Mouse (Mus musculus) cortical plate, adult 2 months (tissue): ENCODE measurements around the gene Zfp446. TPM values are rescaled to one million over a fixed set of nuclear protein-coding genes. Genes with fewer than 3 reads are reported as not detected.
"Not testable (repeated sequence)": the region's sequence is repeated elsewhere in the genome, so short reads cannot be mapped to it uniquely, and the experiment has no call there.

Experiments
- H3K27ac ChIP-seq: fragments of 200-500 bp; 2 replicates; pipeline ENCODE4 v1.5.1; 2012; ENCODE audit warnings: low read length, control low read depth, inconsistent platforms; ENCODE audit not compliant: insufficient read depth
- H3K4me1 ChIP-seq: fragments of 200-500 bp; 2 replicates; pipeline ENCODE4 v1.6.1; 2011; ENCODE audit warnings: low read length; ENCODE audit not compliant: control insufficient read depth, insufficient read depth
- H3K4me3 ChIP-seq: fragments of 200-500 bp; 2 replicates; pipeline ENCODE4 v1.5.1; 2011; ENCODE audit warnings: mild to moderate bottlenecking, low read length, control low read depth; ENCODE audit not compliant: insufficient read depth
- CTCF ChIP-seq: fragments of 200-500 bp; IDR thresholded peaks from 2 replicates; pipeline ENCODE4 v1.5.1; 2011; ENCODE audit warnings: mild to moderate bottlenecking, control low read depth, low read length; ENCODE audit not compliant: insufficient read depth; ENCODE audit errors: extremely low read depth
- POLR2A ChIP-seq: fragments of 200-500 bp; IDR thresholded peaks from 2 replicates; pipeline ENCODE4 v1.6.1; 2011; ENCODE audit warnings: mild to moderate bottlenecking, low read length, control low read depth; ENCODE audit not compliant: insufficient read depth; ENCODE audit errors: extremely low read depth
- polyA plus RNA-seq: library from polyadenylated mRNA; depleted of rRNA; stranded (reverse); fragments of >200 nt; gene quantifications from 2 replicates; pipeline ENCODE4 v1.2.3, GENCODE M21; 2012; rRNA removed

Zfp446 gene
- polyA plus RNA-seq = 9.7 and 10.1 TPM in 2 replicates

DNA sequence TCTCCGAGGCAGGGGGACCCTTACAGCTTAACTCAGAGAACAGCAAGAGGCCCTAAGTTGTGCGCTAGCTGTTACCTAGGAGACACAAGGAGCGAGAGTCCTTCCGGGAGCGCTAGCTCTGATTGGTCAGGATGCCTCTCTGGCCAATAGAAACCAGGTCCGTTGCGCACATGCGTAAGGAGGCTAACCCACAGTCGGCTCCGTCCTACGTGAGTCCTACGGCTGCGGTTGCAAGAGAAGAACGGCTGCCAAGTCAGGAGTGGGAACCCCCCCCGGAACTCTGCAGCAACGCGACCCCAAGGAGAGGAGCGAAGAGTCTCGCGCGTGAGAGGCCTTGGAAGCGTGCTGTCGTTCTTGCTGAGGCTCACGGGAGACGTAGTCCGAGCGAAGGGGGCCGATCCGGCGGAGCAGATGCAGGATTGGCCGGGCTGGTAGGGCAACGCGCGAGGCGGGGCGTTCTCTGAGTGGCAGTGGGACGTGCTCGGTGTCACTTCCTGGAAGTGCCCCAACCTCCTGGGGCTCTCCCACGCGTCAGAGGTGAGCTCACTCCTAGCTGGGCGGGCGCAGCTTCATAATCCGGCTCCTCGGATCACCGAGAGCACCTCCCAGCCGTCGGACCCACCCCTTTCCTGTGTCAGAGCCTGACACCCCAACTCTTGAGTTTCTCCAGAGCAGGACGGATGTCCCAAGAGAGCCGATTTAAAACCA is at the start of gene Zfp446:
TSS of gene Zfp446 (plus strand) at position 167 of the 708 bp plus-strand sequence.
- no peaks in the 10 kb centered on the region for H3K4me1 ChIP-seq
- H3K27ac ChIP-seq = peak within 1 kb of the TSS; percentile 85
- no peak for TF ChIP-seq CTCF
- TF ChIP-seq POLR2A = peak; percentile 80
- H3K4me3 ChIP-seq = peak within 1 kb of the TSS; percentile 48

DNA sequence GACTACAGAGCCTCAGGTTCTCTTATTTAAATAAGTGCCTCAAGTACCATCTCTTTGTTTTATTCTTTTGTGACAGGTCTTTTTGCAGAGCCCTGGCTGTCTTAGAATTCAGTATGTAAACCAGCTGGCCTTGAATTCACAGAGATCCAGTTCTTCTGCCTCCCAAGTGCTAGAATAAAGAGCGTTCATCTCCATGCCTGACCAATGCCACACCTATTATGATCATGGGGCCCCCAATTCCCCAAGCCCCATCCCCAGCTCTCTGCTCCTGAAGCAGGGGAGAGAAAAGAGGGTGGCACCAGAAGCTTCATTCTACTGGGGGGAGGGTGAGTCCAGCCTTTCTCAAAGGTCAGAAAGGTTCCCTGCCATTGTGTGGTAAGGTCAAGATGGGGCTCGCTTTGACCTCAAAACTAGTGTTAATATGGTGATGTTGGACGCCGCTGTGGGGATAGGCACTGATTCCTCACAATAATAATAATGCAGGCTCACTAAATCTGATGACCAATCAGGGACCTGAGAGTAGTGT is 44.0 kb upstream of the Zfp446 start:
- TF ChIP-seq POLR2A (no peak), CTCF (no peak)
- H3K4me3 ChIP-seq = no peak overlapping the region
- no peaks in the 10 kb centered on the region for H3K4me1 ChIP-seq
- no peak overlapping the region for H3K27ac ChIP-seq

DNA sequence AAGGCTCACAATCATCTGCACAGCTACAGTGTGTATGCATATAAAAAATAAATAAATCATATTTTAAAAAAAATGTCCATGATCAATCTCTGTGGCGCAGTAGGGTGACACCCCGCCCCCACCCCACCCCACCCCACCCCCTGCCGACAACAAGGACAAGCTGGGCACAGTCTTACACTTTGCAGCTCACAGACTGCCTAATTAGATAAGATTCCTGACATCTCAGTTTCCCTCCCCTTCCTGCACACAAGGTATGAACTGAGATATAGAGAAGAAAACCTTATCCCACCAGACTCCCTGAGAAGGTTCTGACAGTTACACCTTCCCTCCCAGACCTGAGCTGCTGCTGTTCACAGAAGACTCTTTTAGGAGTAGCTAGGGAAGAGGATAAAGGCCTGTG is 42.8 kb upstream of the Zfp446 start:
- no peak overlapping the region for H3K4me3 ChIP-seq
- TF ChIP-seq POLR2A (no peak), CTCF (no peak)
- no peak overlapping the region for H3K27ac ChIP-seq
- no peaks in the 10 kb centered on the region for H3K4me1 ChIP-seq

DNA sequence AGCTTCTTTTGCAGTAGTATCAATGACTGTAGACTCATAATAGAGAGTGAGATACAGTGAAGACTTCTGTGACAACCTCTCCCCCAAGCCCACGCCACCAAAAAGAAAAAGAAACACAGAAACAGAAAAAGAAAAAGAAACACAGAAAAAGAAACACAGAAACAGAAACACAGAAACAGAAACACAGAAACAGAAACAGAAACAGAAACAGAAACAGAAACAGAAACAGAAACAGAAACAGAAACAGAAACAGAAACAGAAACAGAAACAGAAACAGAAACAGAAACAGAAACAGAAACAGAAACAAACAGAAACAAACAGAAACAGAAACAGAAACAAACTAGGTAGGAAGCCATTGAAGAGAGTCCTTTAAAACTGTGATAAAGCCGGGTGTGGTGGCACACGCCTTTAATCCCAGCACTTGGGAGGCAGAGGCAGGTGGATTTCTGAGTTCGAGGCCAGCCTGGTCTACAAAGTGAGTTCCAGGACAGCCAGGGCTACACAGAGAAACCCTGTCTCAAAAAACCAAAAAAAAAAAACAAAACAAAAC is 40.3 kb upstream of the Zfp446 start:
- H3K4me1 ChIP-seq, H3K4me3 ChIP-seq, H3K27ac ChIP-seq: not testable (repeated sequence)

DNA sequence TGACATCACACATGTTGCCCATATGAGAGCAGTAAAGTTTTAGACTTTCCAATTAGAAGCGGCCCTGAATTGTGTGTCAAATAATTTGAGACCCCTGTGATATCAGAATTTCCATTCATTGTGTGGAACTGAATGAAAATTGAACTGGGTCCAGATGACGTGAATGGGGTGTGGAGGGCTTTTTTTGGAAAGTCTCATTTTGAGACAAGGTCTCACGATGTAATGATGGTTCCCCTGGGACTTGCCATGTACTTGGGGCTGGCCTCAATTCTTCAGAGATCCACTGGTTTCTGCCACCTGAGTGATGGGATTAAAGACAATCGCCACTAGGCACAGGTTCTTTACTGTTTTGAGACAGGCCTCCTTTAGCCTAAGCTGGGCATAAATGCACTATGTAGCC is 37.0 kb upstream of the Zfp446 start:
- no peak overlapping the region for H3K4me3 ChIP-seq
- TF ChIP-seq POLR2A (no peak), CTCF (no peak)
- H3K4me1 ChIP-seq = no peaks in the 10 kb centered on the region
- no peak overlapping the region for H3K27ac ChIP-seq

DNA sequence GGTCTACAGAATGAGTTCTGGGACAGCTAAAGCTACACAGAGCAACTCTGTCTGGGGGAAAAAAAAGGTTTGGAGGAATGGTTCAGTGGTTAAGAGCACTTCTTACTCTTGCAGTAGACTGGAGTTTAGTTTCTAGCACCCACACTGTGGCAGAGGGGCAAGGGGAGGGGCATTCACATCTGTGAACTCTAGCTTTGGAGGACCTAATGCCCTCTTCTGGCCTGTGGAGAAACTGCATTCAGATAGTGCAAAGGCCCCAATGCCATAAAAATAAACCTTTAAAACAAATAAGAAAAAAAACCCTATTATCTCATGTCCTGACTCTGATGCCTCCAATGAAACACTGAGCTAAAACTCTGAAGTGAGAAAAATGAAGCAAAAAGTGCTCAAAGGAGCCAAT is 34.2 kb upstream of the Zfp446 start:
- TF ChIP-seq POLR2A (no peak), CTCF (no peak; the same call in 1 of the 2 replicates)
- Histone ChIP-seq H3K4me1 (no peaks in the 10 kb centered on the region), H3K4me3 (no peak overlapping the region), H3K27ac (no peak overlapping the region)

DNA sequence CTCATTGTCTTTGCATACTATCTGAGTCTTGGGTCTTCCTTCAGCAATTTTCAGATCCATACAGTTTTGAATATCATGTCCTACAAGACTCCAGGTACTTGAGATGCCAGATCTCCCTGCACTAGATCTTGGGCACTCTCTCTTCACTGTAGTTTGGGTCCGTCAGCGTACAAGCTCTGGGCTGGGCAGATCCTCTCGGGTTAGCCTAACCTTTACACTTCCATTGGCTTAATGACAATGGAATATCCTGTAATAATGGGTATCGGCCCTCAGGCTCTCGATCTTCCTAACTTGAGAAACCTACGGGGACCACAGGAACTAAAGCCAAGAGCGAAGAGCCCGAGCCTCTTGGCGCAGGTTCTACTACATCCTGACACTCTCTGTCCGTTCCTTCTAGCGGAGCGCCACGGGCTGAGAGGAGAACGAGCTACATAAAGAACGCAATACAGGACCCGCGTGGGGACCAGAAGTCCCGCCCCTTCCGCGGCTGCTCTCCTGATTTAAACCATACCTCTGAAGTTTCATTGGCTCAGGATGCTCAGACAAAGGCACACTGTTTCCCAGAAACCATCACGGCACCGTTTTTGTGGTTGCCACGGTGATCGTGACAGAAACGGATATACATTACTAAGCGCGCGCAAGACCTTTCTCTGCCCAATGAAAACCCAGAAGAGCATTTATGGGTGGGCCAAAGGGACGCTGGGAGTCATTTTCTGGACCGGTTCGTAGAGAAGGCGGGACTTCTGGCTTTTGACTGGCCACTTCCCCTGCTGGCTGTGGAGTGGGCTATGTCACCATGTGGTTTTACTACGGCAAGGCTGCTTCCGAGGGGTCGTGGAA is 28.4 kb upstream of the Zfp446 start:
- Histone ChIP-seq H3K27ac (0 out of 2 replicates have a peak overlapping the region, but pooled peaks have one; percentile 9), H3K4me1 (no peaks in the 10 kb centered on the region), H3K4me3 (peak overlapping the region; percentile 57)
- TF ChIP-seq POLR2A (peak; percentile 82), CTCF (no peak)

DNA sequence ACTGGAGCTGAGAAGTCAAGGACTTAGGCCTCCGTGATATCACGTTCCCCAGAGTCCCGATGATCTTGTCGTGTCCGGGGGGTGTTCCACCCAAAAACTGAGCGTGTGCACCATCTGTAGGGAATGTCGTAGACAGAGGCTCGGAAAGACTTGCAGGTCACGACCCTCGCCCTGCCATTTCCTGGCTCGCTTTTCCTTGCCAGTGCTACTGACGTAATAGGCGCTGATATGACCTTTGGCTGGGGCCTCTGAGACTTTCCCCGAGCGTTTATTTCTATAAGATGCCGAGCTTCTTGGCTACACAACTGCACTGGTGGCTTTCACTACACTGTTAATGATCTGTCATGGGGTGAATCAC is 27.8 kb upstream of the Zfp446 start:
- TF ChIP-seq CTCF = no peak
- TF ChIP-seq POLR2A = no peak
- Histone ChIP-seq H3K27ac (no peak overlapping the region), H3K4me1 (no peaks in the 10 kb centered on the region), H3K4me3 (peak overlapping the region; percentile 57)

DNA sequence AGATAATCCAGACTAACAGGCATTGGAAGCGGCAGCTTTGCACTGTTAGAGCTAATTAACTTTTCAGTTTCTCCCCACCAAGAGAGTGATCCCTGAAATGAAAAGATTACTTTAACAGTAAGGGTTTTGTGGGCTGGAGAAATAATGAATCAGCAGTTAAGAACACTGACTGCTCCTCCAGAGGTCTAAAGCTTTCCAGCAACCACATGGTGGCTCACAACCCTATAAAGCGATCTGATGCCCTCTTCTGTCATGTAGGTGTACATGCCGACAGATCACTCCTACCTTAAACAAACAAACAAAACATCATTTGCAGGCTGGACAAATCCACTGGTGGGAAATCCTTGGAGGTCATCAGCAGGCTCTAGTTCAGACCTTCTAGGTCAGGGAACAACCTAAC is 22.8 kb upstream of the Zfp446 start:
- TF ChIP-seq CTCF (no peak), POLR2A (no peak)
- no peak overlapping the region for H3K4me3 ChIP-seq

DNA sequence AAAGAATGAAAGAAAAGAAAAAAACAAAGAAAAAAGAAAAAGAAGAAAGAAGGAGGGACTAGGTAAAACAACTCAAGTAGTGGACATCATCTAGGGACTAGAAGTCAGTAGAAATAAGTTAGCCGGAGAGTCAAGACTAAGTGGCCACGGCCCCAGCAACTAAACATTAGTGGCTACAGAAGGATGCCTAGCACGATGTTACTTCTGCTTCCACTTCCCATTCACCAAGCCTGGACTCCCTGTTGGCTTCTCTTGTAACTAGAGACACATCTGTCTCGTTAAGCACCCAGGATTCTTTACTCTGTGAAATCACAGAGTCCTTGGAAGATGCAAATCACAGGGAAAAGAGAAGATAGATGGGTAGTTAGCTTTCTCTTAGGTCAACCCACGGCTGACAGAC is 20.1 kb upstream of the Zfp446 start:
- Histone ChIP-seq H3K4me1 (no peaks in the 10 kb centered on the region), H3K27ac (no peak overlapping the region), H3K4me3 (no peak overlapping the region)
- TF ChIP-seq POLR2A (no peak), CTCF (no peak)

More for the DNA sequence above, 22.8 kb upstream of the Zfp446 start:
- Histone ChIP-seq H3K27ac (no peak overlapping the region), H3K4me1 (no peaks in the 10 kb centered on the region)
